Mouse (Mus musculus): ENCODE measurements around the gene Cask.
A peak's percentile ranks its signal among the peaks of the same experiment; 100 is the strongest.

Cask gene

GRCm38 (mm10) chrX:13518781-13519407 is 332.3 kb downstream of the Cask start:
- no peak for DNase-seq (ENCODE audit: low read depth, low spot score)

GRCm38 (mm10) chrX:13518019-13518418 is 333.1 kb downstream of the Cask start:
- DNase-seq (ENCODE audit: low read depth, low spot score) = no peak

GRCm38 (mm10) chrX:13516451-13516850 is 334.7 kb downstream of the Cask start:
- no peak for DNase-seq (ENCODE audit: low read depth, low spot score)

- DNase-seq (ENCODE audit: low read depth, low spot score) = no peak
Observed at GRCm38 (mm10) chrX:13513864-13514263, 337.3 kb downstream of the Cask start.

- DNase-seq (ENCODE audit: low read depth, low spot score) = no peak
Observed at GRCm38 (mm10) chrX:13513127-13513526, 338.0 kb downstream of the Cask start.

- no peak for DNase-seq (ENCODE audit: low read depth, low spot score)
Observed at GRCm38 (mm10) chrX:13506376-13506775, 344.8 kb downstream of the Cask start.

- no peak for DNase-seq (ENCODE audit: low read depth, low spot score)
Observed at GRCm38 (mm10) chrX:13504389-13504788, 346.8 kb downstream of the Cask start.

GRCm38 (mm10) chrX:13502862-13503375 is 348.2 kb downstream of the Cask start:
- no peak for DNase-seq (ENCODE audit: low read depth, low spot score)

- DNase-seq (ENCODE audit: low read depth, low spot score) = no peak
Observed at GRCm38 (mm10) chrX:13500284-13500683, 350.9 kb downstream of the Cask start.

GRCm38 (mm10) chrX:13494892-13495703 is 356.1 kb downstream of the Cask start:
- DNase-seq (ENCODE audit: low read depth, low spot score) = peak; percentile 37

- DNase-seq (ENCODE audit: low read depth, low spot score) = no peak
Observed at GRCm38 (mm10) chrX:13492922-13493321, 358.2 kb downstream of the Cask start.

GRCm38 (mm10) chrX:13490941-13491340 is 360.2 kb downstream of the Cask start:
- DNase-seq (ENCODE audit: low read depth, low spot score) = no peak

- no peak for DNase-seq (ENCODE audit: low read depth, low spot score)
Observed at GRCm38 (mm10) chrX:13489761-13490160, 361.4 kb downstream of the Cask start.

GRCm38 (mm10) chrX:13489001-13489400 is 362.2 kb downstream of the Cask start:
- no peak for DNase-seq (ENCODE audit: low read depth, low spot score)

GRCm38 (mm10) chrX:13484447-13484846 is 366.7 kb downstream of the Cask start:
- DNase-seq (ENCODE audit: low read depth, low spot score) = no peak

- no peak for DNase-seq (ENCODE audit: low read depth, low spot score)
Observed at GRCm38 (mm10) chrX:13482576-13482975, 368.6 kb downstream of the Cask start.

GRCm38 (mm10) chrX:13479570-13479969 is 371.6 kb downstream of the Cask start:
- DNase-seq (ENCODE audit: low read depth, low spot score) = no peak

- no peak for DNase-seq (ENCODE audit: low read depth, low spot score)
Observed at GRCm38 (mm10) chrX:13478298-13478697, 372.9 kb downstream of the Cask start.

GRCm38 (mm10) chrX:13477596-13477995 is 373.6 kb downstream of the Cask start:
- no peak for DNase-seq (ENCODE audit: low read depth, low spot score)

- no peak for DNase-seq (ENCODE audit: low read depth, low spot score)
Observed at GRCm38 (mm10) chrX:13475382-13475781, 375.8 kb downstream of the Cask start.

GRCm38 (mm10) chrX:13472751-13473225 is 378.4 kb downstream of the Cask start:
- no peak for DNase-seq (ENCODE audit: low read depth, low spot score)

GRCm38 (mm10) chrX:13471925-13472324 is 379.2 kb downstream of the Cask start:
- DNase-seq (ENCODE audit: low read depth, low spot score) = no peak
